Mouse (Mus musculus) left cerebral cortex, postnatal 10 days (tissue): ENCODE measurements around the gene Oat. TPM values are rescaled to one million over a fixed set of nuclear protein-coding genes. Genes with fewer than 3 reads are reported as not detected.

Experiments used
- DNase-seq, 2 experiments: peaks; one replicate each; pipeline ENCODE4 v3.0.0; 2021 to 2022; ENCODE audit warnings: low spot score in 2 of 2, mixed read lengths in 1 of 2; ENCODE audit errors: extremely low spot score in 1 of 2
- intact Hi-C: fragments of 180-260 bp; cut with DNase I; formaldehyde crosslinking; loops from one replicate; pipeline ENCODE4 v1.15.1; 2025
- total RNA-seq, 2 experiments: library from RNA; stranded (reverse); gene quantifications; 2 replicates each; pipeline ENCODE4 v1.2.3; 2021

The Oat gene
- 10 to 100 TPM; 70.8 to 73.0 TPM for total RNA-seq

DNA sequence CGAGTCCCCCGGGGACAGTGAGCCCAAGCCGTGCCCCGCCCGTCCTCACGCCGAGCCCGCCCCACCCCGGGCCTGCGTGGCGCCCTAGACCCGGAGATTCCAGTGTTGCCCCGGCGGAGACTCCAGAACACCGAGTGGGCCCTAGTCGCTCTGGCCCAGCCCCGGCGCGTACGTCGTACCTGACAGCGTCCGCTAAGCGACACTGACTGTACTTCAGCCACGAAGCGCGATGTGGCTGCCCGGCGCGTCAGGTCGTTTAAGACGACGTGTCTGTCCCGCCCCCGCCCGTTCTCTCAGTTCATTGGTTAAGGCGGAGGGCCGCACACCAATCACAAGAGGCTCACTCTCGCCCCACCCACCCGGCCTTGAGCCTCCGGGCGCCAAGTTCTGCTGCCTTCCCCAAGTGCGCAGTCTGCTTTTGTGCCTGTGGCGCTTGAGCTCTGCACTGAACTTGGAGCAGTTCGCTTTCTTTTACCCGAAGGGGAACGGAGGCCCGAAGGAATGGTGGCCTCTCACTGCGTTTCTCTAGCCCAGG lies at the start of gene Oat:
Oat (minus strand) TSS at position 283 of the 535 bp plus-strand sequence.
- intact Hi-C loops = no loop called here
- peak; percentile 93 to 96 for DNase-seq

DNA sequence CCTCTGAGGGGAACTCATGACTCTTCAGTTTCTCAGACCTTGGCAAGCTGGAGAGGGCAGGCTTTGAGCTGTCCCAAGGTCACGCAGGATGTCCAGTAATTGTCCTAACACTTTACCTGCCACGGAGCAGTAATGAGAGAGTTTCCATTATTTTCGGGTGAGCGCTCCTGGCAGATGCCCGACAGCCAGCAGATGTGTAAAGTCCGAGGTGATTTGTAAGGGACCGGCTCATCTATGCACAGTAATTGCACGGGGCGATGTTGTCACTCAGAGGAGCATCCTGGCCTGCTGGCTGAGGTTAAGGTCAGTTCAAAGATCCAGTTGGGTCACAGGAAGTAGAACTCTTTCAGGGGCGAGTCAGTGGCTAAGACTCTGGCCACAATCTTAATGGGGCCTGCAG lies 48.0 kb upstream of the Oat start:
- intact Hi-C loops = no loop called here
- DNase-seq = no peak

DNA sequence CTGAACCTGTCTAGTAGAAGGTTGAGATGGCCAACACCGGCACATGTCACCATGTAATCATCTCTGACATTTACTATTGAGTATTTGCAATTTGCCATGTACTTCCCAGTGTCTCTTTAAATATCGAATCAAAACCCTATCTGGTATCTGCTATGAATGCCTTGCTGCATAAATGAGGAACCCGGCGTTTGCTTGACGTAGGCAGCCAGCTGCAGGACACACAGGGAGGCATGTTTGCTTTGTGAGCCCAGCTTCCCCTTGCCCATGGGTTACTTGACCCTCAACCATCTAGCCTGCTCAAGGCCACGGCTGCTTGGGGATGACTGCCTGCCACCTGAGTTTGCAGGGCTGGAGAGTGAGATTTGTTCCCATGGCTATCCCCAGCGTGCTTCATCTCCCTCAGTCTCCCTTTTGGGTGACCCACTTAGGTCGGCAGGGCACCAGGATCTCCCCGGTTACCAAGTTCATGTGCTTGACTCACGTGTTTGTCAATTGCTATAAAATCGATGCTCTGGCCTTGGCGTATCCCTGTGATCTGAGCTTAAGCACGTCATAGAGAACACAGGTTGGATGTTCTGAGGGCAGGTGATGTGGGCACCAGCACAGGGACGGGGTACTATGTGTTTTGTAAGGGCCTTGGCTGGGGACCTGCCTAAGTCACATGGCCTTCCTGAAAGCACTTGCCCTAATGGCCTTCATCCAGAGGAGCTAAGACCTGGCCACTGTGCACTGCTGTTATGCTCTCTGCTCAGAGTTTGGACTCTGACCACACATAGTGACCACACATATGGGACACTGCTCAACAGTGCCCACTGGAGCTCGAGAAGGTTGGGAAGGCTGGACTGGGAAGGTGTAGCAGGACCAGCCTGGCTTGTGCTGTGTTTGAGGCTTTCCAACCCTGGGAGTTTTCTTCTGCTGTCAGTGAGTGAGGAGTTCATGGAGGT lies 44.0 kb upstream of the Oat start:
- DNase-seq = no peak

DNA sequence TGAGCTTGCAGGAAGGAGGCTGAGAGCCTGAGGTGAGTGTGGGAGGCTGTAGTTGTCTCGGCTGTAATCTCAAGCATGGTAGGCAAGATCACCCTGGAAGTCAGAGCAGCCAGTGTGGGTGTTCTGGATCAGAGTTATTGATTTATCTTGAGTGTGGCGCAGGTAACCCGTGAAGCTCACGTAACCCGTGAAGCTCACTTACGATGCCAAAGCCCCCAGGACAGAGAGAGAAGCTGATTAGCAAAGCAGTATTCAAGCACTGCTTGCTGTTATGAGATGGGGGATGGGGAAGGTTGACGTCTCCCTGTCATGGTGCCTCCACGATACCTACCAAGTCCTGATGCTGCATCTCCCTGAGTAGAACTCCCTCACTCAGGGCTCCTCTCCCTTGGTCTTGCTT lies 43.4 kb upstream of the Oat start:
- intact Hi-C loops = no loop called here

More for the DNA sequence above, 44.0 kb upstream of the Oat start:
- intact Hi-C loops = no loop called here

DNA sequence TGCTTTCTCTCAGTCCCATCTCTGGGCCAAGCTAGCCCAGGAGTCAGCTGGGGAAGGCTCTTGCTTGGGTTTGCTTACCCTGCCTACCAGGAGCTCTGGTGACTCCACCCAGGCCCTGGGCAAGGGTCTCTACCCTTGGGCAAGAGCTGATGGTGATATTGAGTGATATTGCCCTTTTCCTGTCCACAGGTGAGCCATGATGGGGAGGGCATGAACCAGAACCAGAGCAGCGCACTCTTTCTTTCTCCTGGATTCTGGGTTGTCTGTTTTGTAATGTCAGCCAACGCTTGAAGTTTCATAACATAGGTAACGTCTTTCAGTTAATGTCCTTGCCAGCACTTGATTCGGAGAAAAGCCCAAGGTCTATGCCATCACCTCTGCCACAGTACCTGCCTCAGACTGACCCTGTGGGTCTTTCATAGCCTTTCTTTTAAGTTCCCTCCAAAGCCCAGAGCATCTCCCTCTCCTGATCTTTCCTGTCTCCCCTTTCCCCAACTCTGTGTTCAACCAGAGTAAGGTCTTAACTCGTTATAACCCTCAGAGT lies 40.9 kb upstream of the Oat start:
- no peak for DNase-seq
- intact Hi-C loops = no loop called here

More for the DNA sequence above, 43.4 kb upstream of the Oat start:
- no peak for DNase-seq

DNA sequence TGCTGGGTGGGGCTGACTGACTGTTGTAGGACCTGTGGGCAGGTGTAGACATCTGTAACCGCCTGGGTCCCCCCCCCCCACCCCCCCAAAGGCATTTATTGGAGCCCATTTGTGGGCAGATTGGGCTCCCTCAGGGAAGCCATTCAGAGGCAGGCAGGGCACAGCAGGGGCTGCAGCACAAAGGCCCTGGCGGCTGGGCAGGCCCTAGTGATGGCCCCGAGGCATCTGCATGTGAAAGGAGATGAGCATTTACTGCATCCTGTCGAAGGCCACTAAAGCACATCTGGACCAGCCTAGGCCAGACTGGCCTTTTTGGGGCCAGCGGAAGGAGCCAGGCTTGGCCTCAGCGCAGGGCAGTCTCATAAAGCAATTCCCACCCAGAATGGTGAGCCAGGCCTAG lies 40.2 kb upstream of the Oat start:
- DNase-seq = no peak
- intact Hi-C loops = no loop called here

DNA sequence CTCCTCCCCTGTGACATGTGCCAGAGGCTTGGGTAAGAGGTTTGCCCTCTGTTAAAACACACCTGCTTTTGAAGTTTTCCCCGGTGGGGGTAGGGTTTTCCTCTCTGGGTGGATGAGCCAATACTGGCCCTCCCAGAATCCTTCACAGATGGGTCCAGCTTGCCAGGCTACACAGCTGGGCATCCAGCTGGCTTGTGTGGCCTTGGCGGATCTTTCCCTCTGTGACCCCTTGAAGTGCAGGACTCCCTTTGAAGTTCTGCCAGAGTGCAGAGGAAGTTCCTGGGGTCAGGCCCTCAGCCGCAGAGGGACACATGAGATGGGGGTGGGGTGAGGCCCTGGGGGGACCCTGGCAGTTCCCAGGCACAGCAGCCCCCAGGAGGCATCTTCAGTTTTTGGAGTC lies 39.1 kb upstream of the Oat start:
- intact Hi-C loops = no loop called here

DNA sequence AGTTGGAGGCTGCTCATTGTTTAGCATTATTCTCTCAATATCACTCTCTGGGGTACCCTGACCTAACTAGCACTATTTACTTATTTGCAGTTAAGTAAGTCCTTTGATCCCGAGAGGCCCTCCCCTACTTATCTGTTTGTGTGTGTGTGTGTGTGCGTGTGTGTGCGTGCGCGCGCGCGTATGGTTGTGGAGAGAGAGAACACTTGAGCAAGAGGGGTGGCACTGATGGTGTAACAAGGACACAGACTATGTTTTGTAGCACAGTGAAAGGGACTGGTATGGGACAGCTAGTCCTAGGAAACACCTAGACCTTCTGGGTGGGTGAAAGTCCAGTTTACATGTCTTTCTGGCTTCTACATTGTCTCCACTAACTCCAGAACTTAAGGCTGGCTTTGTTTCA lies 35.3 kb upstream of the Oat start:
- intact Hi-C loops = no loop called here
- no peak for DNase-seq

More for the DNA sequence above, 39.1 kb upstream of the Oat start:
- peak in 1 of 2 experiments; percentile 71 for DNase-seq

DNA sequence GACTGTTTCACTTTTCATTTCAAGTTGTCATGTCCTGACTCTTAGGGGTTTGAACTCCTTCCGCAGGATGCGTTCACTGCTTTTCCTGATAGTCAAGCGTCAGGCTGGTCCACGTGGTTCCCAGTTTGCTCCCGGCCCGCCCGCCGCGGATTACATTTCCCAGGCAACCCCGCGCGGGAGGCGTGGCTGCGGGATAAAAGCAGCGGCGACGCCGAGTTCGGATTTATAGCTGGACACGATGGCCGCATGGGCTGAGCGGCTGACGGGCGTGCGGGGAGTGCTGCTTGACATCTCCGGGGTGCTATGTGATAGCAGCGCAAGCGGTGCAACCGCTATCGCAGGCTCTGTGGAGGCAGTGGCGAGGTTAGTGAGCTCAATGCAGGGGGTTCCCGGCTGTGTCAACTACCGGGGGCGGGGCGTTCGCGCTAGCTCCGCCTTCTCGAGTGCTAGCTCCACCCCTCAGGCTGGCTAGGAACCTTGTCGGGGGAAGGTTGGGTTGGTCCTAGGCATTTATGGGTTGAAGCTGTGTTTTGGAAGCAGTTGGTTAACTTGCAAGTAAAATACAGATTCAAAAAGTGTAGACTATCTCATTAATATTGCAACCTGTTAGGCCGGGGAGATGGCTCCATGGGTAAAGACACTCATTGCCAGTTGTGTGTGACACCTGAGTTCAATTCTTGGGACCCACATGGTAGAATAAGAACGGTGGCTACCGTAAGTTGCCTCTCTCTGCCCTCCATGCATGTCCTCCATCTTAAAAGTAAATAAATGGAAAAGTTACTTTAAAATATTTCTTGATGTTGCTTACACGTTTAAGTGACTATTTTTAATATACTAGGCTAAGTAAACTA lies 34.5 kb upstream of the Oat start, which contains the start of gene Lhpp:
Lhpp (plus strand) TSS at position 171 of the 851 bp plus-strand sequence.
- DNase-seq = peak; percentile 69 to 92
- intact Hi-C loops = no loop called here

DNA sequence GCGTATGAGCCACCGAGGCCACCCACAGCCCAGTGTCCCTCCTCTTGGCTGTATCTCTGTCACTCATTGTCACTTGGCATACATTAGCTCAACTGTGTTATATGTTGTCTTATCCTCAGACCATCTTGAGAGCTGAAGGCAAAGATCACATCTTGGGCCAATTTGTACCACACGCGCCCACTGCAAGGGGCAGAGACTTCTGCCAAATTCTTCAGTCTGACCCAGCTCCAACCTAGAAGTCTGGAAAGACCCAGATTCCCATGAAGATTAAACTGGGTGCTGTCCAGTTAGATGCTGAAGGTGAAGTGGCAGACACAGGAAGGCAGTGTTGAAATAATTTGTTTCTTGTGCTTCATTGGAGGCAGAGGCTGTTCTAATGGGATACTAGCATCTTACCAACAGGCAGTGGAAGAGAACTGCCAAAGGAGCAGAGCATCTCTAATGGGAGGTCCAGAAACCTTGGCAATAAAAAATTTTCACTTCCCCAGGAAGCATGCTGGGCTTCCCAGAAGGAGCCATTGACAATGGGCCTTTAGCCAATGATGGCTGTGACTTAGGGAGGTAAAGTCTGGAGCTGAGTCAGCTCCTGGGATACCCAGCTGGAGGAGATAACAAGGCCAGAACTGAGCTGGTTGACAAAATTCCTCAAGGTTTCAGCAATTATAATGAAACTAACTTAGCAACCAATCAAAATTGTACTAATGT lies 32.3 kb upstream of the Oat start:
- intact Hi-C loops = no loop called here
- no peak for DNase-seq

DNA sequence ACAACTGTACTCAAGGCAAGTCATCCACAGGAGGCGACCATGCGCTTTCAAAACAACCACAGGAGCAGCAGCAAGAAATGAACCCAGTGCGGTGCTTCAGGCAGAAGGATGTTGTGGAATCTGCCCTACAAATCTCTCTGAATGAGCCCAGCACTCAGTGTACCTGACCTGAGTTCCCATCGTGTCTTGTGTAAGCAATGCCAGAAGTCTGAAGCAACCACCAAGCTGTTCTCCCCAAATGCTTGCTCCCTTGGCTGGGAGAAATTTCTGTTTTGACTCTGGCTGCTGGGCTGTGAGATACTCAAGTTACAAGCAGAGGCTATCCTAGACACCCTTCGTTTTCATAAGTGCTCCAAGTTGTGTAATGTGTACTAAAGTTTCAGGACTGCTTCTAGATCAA lies 29.5 kb upstream of the Oat start:
- DNase-seq = no peak
- intact Hi-C loops = no loop called here

DNA sequence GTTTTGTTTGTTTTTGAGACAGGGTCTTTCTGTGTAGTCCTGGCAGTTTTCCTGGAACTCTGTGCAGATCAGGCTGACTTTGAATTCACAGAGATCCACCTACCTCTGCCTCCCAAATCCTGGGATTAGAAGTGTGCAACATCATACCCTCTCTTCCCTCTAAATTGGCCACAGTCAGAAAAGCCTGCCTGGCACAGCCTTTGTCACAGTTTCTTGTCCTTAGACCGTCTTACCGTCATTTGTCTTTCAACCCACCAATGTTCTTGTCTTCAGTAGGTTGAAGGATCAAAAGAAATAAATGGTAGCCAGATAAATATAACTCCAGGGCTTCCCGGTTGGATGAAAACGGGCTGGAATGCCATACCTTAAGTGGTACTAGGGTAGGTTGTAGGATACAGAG lies 28.5 kb upstream of the Oat start:
- intact Hi-C loops = no loop called here
- DNase-seq = no peak

DNA sequence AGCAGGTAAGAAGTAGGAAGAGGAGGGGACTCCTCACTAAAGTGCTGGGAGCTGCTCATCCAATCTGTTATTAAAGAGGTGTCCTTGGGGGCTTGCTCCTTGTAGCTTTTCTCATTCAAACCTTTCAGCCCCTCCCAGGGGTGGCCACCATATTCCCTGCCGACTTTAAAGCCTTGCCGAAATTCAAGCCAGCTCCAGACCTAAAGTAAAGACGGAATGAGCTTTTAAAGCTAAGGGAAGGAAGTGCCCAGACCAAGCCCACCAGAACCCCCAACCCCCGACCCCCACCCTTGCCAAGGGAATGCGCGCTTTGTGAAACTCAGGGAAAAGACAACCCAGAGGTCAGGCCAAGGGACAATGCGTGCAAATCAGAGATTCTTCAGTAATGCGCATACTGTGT lies 24.7 kb upstream of the Oat start:
- intact Hi-C loops = no loop called here
- no peak for DNase-seq

DNA sequence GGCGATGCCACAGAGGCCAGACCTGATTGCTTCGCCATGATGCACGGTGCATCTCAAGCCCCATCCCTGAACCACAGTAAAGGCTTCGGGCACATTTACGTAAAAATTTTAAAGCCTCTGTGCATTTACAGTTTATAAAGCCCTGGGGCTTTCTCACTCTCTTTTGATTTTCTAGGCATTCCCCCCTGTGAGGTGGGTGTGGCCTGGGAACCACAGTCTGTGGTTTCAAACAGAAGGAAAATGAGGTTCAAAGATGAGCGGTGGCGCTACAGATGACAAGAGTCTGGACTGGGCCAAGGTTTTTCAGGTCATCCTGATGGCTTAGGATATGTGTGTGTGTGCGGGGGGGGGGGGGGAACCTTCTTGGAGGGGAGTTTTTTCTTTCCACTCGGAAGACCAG lies 23.8 kb upstream of the Oat start:
- intact Hi-C loops = no loop called here
- no peak for DNase-seq

DNA sequence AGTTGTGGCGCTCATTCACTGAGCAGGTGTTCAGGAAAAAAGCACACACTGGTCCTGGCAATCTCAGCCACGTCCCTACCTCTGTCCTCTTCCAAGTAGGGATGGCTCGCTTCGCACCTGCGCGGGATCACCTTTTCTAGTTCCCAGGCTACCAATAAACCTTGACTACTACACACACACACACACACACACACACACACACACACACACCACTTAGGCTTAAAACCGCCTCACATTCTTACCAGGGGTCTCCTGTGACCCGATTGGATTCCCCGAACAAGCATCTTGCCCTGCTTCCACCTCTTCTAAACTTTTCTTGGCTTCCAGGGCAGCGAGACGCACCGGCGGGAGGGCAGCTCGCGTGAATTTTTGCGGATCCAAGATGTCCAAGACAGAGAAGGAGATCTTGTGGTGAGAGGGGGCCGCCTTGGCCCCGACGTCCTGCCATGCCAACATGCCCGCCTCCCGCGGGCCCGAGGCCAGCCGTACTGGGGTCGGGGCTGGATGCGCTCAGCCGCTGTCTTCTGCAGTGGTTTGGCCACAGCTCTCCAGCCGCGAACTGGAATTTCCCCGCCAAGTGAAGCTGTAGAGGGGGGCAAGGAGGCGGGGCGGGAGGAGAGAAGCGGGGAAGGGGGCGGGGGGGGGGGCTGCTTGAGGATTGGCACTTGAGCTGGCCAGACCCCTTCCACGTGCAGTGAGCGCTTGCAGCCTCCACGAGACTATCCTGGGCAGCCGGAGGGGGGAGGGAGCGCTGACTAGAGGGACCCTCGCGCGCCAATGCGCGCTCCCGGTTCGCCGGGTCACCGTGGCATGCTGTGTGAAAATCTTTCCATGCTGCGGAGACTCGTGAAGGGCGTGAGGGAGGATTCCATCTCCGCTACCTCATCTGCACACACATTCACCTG lies 23.1 kb upstream of the Oat start, which contains the start of gene Nkx1-2:
Nkx1-2 (minus strand) TSS at position 567 of the 905 bp plus-strand sequence.
- DNase-seq = peak in 1 of 2 experiments; percentile 42
- intact Hi-C loops = loop anchor here (5.0 kb wide), 1 partner anchor 38 kb away; no protein-coding TSS in a partner anchor

DNA sequence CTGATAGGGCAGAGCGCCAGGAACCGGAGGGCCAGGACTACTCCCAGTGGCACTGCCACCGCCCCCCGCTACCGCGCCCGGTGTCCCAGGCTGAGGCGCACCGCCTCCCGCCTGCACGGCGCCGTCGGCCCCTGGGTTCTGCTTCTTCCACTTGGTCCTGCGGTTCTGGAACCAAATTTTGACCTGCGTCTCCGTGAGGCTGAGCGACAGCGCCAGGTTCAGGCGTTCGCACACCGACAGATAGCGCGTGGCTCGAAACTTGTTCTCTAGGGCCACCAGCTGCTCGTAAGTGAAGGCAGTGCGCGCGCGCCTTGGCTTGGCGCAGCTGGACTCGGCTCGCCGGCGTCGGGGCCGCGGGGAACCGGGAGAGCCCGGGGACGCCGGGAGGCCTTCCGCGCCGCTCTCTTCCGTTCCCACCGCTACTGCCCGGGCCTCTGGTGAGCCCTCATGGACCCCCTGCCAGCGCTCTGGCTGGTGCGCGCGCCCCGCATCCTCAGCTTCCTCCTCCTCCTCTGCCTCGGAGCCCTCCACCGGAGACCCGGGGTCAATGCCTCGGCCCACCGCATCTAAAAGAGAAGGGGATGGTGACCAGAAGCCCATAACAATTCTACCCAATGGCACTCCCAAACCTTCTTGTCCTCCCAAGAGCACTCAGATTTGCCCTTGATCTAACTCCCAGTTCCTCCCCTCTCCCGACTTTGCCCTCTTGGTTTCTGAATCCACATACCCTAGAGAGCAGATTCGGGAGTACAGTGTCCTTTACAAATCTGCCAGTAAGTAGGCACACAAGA lies 21.2 kb upstream of the Oat start:
- peak in 1 of 2 experiments; percentile 41 for DNase-seq
- intact Hi-C loops = loop anchor here (5.0 kb wide), 1 partner anchor 40 kb away; no protein-coding TSS in a partner anchor
